Mouse (Mus musculus) olfactory bulb, adult 2 months (tissue): ENCODE measurements around the gene Fbxl4.

Experiments used
- CTCF ChIP-seq: fragments of 200-500 bp; IDR thresholded peaks from 2 replicates; pipeline ENCODE4 v1.5.1; 2012; ENCODE audit warnings: low read depth, mild to moderate bottlenecking, low read length, moderate library complexity; ENCODE audit not compliant: insufficient read depth
- POLR2A ChIP-seq: fragments of 200-500 bp; IDR thresholded peaks from 2 replicates; pipeline ENCODE4 v1.6.1; 2012; ENCODE audit warnings: mild to moderate bottlenecking, low read depth, low read length, moderate library complexity; ENCODE audit not compliant: insufficient read depth

- TF ChIP-seq CTCF, result no peak
- no peak for TF ChIP-seq POLR2A
Observed at GRCm38 (mm10) chr4:22314564-22314963, 42.8 kb upstream of the Fbxl4 start.
